Mouse (Mus musculus) olfactory bulb, adult 2 months (tissue): ENCODE results near the gene Ifna6. TPM values are rescaled to one million over a fixed set of nuclear protein-coding genes. Genes with fewer than 3 reads are reported as not detected.

Source experiments
- H3K27ac ChIP-seq: fragments of 200-500 bp; 2 replicates; pipeline ENCODE4 v1.5.1; 2012; ENCODE audit warnings: low read depth, low read length; ENCODE audit not compliant: insufficient read depth
- H3K4me1 ChIP-seq: fragments of 200-500 bp; 2 replicates; pipeline ENCODE4 v1.6.1; 2012; ENCODE audit warnings: low read length; ENCODE audit not compliant: control insufficient read depth, insufficient read depth
- H3K4me3 ChIP-seq: fragments of 200-500 bp; 2 replicates; pipeline ENCODE4 v1.5.1; 2012; ENCODE audit warnings: mild to moderate bottlenecking, low read depth, low read length, moderate library complexity; ENCODE audit not compliant: insufficient read depth
- CTCF ChIP-seq: fragments of 200-500 bp; IDR thresholded peaks from 2 replicates; pipeline ENCODE4 v1.5.1; 2012; ENCODE audit warnings: low read depth, mild to moderate bottlenecking, low read length, moderate library complexity; ENCODE audit not compliant: insufficient read depth
- POLR2A ChIP-seq: fragments of 200-500 bp; IDR thresholded peaks from 2 replicates; pipeline ENCODE4 v1.6.1; 2012; ENCODE audit warnings: mild to moderate bottlenecking, low read depth, low read length, moderate library complexity; ENCODE audit not compliant: insufficient read depth
- WGBS: fragments of 180-500 bp; shearing (Covaris S2); methylation state at CpG from one replicate; pipeline ENCODE4 v1.1.7; 2018; 5-methylcytosine and 5-hydroxymethylcytosine counted together
- polyA plus RNA-seq: library from polyadenylated mRNA; stranded (reverse); fragments of >200 nt; gene quantifications from 2 replicates; pipeline ENCODE4 v1.2.4, GENCODE M21; 2012; ENCODE audit warnings: low replicate concordance; ENCODE audit not compliant: missing spikeins, insufficient read depth, insufficient read length

The Ifna6 gene
- polyA plus RNA-seq, 1 experiment = not detected

DNA sequence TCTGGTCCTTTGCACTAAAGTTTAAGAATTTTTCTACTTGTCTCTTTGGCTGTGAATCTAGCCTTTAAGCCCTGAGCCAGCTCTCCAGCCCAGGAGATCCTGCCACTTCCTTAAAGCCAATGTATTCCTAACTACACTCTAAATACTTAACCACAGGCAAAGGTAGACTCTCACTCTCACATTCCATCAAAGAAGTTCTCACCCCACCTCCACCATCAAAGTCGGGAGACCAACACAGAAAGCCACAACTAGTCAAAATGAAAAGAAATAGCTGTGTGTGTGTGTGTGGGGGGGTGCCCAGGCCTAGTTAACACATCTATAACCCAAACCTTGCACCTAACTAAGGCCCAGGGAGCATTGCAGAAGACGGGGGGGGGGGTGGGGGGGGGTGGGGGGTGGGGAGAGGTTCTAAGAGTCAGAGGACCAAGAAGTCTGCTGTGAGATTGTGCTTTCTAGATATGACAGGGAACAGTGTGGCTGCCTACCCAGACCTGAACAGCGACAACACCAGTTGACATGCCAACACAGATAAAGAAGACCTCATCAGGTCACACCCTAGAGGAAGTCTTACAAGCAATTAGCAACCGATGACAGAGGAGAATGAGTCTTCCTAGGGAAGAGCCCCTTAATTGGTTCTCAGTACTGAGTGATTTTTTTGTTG, 48.3 kb downstream of the Ifna6 start:
- 67% methylated on average over 4 of the region's 4 CpGs for WGBS
- TF ChIP-seq CTCF (no peak), POLR2A (no peak)
- H3K27ac ChIP-seq = no peak overlapping the region
- H3K4me1 ChIP-seq = 0 out of 2 replicates have a peak, but pooled peaks cover 2% of the 10 kb centered on the region
- H3K4me3 ChIP-seq = no peak overlapping the region

DNA sequence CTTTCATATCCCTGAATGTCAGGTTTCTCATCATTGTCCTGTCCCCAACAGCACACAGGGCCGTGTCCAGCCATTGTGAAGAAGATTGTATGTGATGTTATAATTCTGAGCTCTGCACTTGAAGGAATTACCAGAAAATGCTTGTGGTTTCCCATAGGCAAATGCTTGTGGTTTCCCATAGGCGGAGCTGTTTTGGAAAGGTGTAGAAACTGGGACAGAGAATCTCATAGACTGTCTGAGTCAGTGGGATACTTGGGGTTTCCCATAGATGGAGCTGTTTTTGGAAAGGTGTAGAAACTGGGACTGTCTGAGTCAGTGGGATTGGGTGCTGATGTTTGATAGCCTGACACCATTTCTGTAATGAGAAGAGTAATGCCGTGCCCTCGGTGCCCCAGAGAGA, 49.3 kb downstream of the Ifna6 start:
- TF ChIP-seq POLR2A (no peak), CTCF (no peak)
- no peak overlapping the region for H3K4me3 ChIP-seq
- H3K27ac ChIP-seq = no peak overlapping the region
- 0 out of 2 replicates have a peak, but pooled peaks cover 2% of the 10 kb centered on the region for H3K4me1 ChIP-seq
- 92% methylated on average over 4 of the region's 4 CpGs for WGBS

Other genes with a start within 250 kb of the Ifna6 start
- not detected in 2 replicates for gene Ifna9, start 235.0 kb upstream of the Ifna6 start, polyA plus RNA-seq
- not detected in 2 replicates for gene Ifna12, start 224.0 kb upstream of the Ifna6 start, polyA plus RNA-seq
- not detected in 2 replicates for gene C87499, start 193.0 kb upstream of the Ifna6 start, polyA plus RNA-seq
- not detected in 2 replicates for gene Ifna13, start 183.0 kb upstream of the Ifna6 start, polyA plus RNA-seq
- gene Ifna16, start 150.5 kb upstream of the Ifna6 start, polyA plus RNA-seq = not detected in 2 replicates
- not detected in 2 replicates for gene Ifna2, start 143.5 kb upstream of the Ifna6 start, polyA plus RNA-seq
- not detected in 2 replicates for gene Ifnab, start 136.1 kb upstream of the Ifna6 start, polyA plus RNA-seq
- not detected in 2 replicates for gene Gm26566, start 105.6 kb upstream of the Ifna6 start, polyA plus RNA-seq
- gene Klhl9, start 105.0 kb upstream of the Ifna6 start, polyA plus RNA-seq = not detected in 2 replicates
- not detected in 2 replicates for gene Gm13271, start 72.5 kb upstream of the Ifna6 start, polyA plus RNA-seq
- not detected in 2 replicates for gene Gm13283, start 67.3 kb upstream of the Ifna6 start, polyA plus RNA-seq
- gene Gm13290, start 53.6 kb upstream of the Ifna6 start, polyA plus RNA-seq = not detected in 2 replicates
- not detected in 2 replicates for gene Gm13289, start 50.5 kb upstream of the Ifna6 start, polyA plus RNA-seq
- gene Gm13272, start 47.6 kb upstream of the Ifna6 start, polyA plus RNA-seq = not detected in 2 replicates
- not detected in 2 replicates for gene Ifnz, start 45.3 kb upstream of the Ifna6 start, polyA plus RNA-seq
- not detected in 2 replicates for gene Gm13276, start 41.7 kb upstream of the Ifna6 start, polyA plus RNA-seq
- not detected in 2 replicates for gene Gm13277, start 38.8 kb upstream of the Ifna6 start, polyA plus RNA-seq
- gene Gm13278, start 35.9 kb upstream of the Ifna6 start, polyA plus RNA-seq = not detected in 2 replicates
- not detected in 2 replicates for gene Gm13275, start 32.9 kb upstream of the Ifna6 start, polyA plus RNA-seq
- gene Gm13279, start 30.0 kb upstream of the Ifna6 start, polyA plus RNA-seq = not detected in 2 replicates
- gene Gm13285, start 27.8 kb upstream of the Ifna6 start, polyA plus RNA-seq = not detected in 2 replicates
- not detected in 2 replicates for gene Gm13287, start 24.2 kb upstream of the Ifna6 start, polyA plus RNA-seq
- gene Gm13288, start 21.9 kb upstream of the Ifna6 start, polyA plus RNA-seq = not detected in 2 replicates
- gene Ifna7, start 11.2 kb upstream of the Ifna6 start, polyA plus RNA-seq = not detected in 2 replicates
- not detected in 2 replicates for gene Ifna11, start 7.5 kb upstream of the Ifna6 start, polyA plus RNA-seq
- gene Ifna5, start 8.1 kb downstream of the Ifna6 start, polyA plus RNA-seq = not detected in 2 replicates
- not detected in 2 replicates for gene Ifna4, start 14.4 kb downstream of the Ifna6 start, polyA plus RNA-seq
- gene Ifna1, start 22.7 kb downstream of the Ifna6 start, polyA plus RNA-seq = not detected in 2 replicates
- not detected in 2 replicates for gene Ifne, start 52.8 kb downstream of the Ifna6 start, polyA plus RNA-seq